Mouse (Mus musculus): ENCODE measurements around the gene Tacc2.
A peak's percentile ranks its signal among the peaks of the same experiment; 100 is the strongest.
"Not testable (repeated sequence)": the region's sequence is repeated elsewhere in the genome, so short reads cannot be mapped to it uniquely, and the experiment has no call there.

Gene Tacc2

GRCm38 (mm10) chr7:130577388-130578003 lies at the start of gene Tacc2:
TSS of gene Tacc2 (plus strand) at chr7:130577438.
- DNase-seq (ENCODE audit: extremely low read depth, low read depth): no peak

GRCm38 (mm10) chr7:130531138-130531537 lies 46.1 kb upstream of the Tacc2 start:
- DNase-seq (ENCODE audit: extremely low read depth, low read depth): not testable (repeated sequence)

- DNase-seq (ENCODE audit: extremely low read depth, low read depth): peak; percentile 74
Observed at GRCm38 (mm10) chr7:130533316-130534260, 43.6 kb upstream of the Tacc2 start.

GRCm38 (mm10) chr7:130535174-130535573 lies 42.1 kb upstream of the Tacc2 start:
- DNase-seq (ENCODE audit: extremely low read depth, low read depth): no peak

GRCm38 (mm10) chr7:130537068-130537467 lies 40.2 kb upstream of the Tacc2 start:
- DNase-seq (ENCODE audit: extremely low read depth, low read depth): no peak

- no peak for DNase-seq (ENCODE audit: extremely low read depth, low read depth)
Observed at GRCm38 (mm10) chr7:130540176-130540575, 37.1 kb upstream of the Tacc2 start.

GRCm38 (mm10) chr7:130543181-130543580 lies 34.1 kb upstream of the Tacc2 start:
- DNase-seq (ENCODE audit: extremely low read depth, low read depth): no peak

GRCm38 (mm10) chr7:130545401-130545800 lies 31.8 kb upstream of the Tacc2 start:
- DNase-seq (ENCODE audit: extremely low read depth, low read depth): no peak

GRCm38 (mm10) chr7:130545893-130546292 lies 31.3 kb upstream of the Tacc2 start:
- no peak for DNase-seq (ENCODE audit: extremely low read depth, low read depth)

- DNase-seq (ENCODE audit: extremely low read depth, low read depth): no peak
Observed at GRCm38 (mm10) chr7:130546421-130546790, 30.8 kb upstream of the Tacc2 start.

GRCm38 (mm10) chr7:130546791-130547484 lies 30.3 kb upstream of the Tacc2 start:
- peak; percentile 80 for DNase-seq (ENCODE audit: extremely low read depth, low read depth)

GRCm38 (mm10) chr7:130547635-130548175 lies 29.5 kb upstream of the Tacc2 start:
- DNase-seq (ENCODE audit: extremely low read depth, low read depth): no peak

- no peak for DNase-seq (ENCODE audit: extremely low read depth, low read depth)
Observed at GRCm38 (mm10) chr7:130552780-130553179, 24.5 kb upstream of the Tacc2 start.

GRCm38 (mm10) chr7:130553321-130553720 lies 23.9 kb upstream of the Tacc2 start:
- DNase-seq (ENCODE audit: extremely low read depth, low read depth): no peak

GRCm38 (mm10) chr7:130555597-130555996 lies 21.6 kb upstream of the Tacc2 start:
- DNase-seq (ENCODE audit: extremely low read depth, low read depth): no peak

- DNase-seq (ENCODE audit: extremely low read depth, low read depth): no peak
Observed at GRCm38 (mm10) chr7:130558592-130558991, 18.6 kb upstream of the Tacc2 start.

GRCm38 (mm10) chr7:130560933-130561332 lies 16.3 kb upstream of the Tacc2 start:
- DNase-seq (ENCODE audit: extremely low read depth, low read depth): peak; percentile 27

- no peak for DNase-seq (ENCODE audit: extremely low read depth, low read depth)
Observed at GRCm38 (mm10) chr7:130563276-130563675, 14.0 kb upstream of the Tacc2 start.

- DNase-seq (ENCODE audit: extremely low read depth, low read depth): peak; percentile 24
Observed at GRCm38 (mm10) chr7:130563880-130564279, 13.4 kb upstream of the Tacc2 start.

- DNase-seq (ENCODE audit: extremely low read depth, low read depth): no peak
Observed at GRCm38 (mm10) chr7:130564596-130564995, 12.6 kb upstream of the Tacc2 start.

GRCm38 (mm10) chr7:130568783-130569436 lies 8.3 kb upstream of the Tacc2 start:
- DNase-seq (ENCODE audit: extremely low read depth, low read depth): no peak

All from MEL-GATA-1-ER (cell line).